Mouse (Mus musculus): Measurements from ENCODE around the gene Vapa. TPM values are rescaled to one million over a fixed set of nuclear protein-coding genes. Genes with fewer than 3 reads are reported as not detected.
"Not testable (repeated sequence)": the region's sequence is repeated elsewhere in the genome, so short reads cannot be mapped to it uniquely, and the experiment has no call there.

Vapa gene
- total RNA-seq, 1 experiment from 2014 or later, result 113 TPM

DNA sequence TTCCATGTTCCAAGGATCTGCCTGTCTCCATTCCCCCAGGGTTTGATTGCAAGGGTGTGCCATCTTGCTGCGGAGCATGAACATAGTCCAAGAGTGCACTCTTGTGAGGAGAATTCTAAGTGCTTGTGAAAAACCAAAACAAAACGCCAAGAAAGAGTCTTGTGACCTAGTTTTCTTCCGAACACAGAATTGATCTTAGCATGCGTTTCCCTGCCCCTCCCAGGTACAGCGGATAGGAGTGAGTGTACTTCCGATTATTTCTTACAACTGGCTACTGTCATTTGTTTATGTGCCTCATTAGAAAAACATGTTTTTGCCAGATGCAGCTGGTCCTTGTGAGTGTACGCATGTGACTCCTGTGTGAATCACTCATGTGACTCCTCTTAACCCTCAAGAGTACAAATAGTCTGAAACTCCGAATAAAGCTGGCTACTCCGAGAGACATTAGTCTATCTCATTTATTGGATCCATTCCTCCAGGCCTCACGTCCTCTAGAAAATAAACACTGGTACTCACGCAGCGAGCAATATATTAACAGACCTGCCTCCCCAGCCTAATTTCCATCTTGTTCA, 60.8 kb downstream of the Vapa start:
- no peak for ATAC-seq (replicated peaks in 1 of 2; ENCODE audit: insufficient read depth in 1 of 2, low FRiP score in 2 of 2, low TSS enrichment in 1 of 2, low read depth in 1 of 2, poor library complexity in 2 of 2, severe bottlenecking in 2 of 2)

DNA sequence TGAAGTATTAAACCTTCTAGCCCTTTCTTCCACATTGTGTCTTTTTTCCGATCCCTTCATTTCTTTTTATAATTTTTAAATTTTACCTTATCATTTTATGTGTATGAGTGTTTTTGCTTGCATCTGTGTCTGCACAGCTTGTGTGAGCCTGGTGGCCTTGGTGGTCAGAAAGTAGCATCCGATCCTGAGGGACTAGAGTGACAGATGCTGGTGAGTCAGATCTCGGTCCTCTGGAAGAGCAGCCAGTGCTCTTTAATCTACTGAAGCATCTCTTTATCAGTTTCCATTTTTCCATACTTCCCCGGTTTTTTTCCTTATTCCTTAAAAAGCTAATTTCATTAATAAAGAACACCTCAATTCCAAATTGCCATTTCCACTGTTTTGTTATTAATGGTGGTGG, 63.0 kb downstream of the Vapa start:
- ATAC-seq (replicated peaks in 1 of 2; ENCODE audit: insufficient read depth in 1 of 2, low FRiP score in 2 of 2, low TSS enrichment in 1 of 2, low read depth in 1 of 2, poor library complexity in 2 of 2, severe bottlenecking in 2 of 2), result no peak

DNA sequence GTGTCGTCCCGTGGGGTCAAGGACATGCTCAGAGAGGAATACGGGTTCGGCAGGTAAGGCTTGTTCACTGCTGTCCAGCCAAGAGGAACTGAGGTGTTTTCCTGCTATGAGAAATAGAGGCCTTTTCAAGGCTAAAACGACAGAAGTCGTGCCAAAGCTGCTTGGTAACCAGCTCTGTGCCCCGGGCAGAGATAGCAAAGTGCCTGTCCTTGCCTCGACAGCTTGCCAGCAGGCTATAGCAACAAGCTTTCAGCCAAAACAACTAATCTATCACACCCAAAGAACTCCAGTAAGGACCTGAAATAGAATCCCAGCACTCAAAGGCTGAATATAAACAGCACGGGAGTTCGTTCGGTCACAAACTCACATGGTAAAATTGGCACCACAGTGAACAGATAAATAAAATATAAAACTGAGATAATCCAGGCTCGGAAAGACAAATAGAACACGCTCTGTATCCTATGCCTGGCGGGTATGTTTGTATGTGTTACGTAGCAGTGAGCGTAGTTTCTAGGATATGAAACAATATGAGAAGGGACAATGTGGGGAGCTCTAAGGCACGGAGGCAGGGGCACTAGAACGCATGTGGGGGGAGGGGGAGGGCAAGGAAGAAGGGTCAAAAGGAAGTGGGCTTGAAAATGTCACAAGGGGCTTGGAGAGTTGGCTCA, 64.5 kb downstream of the Vapa start:
- ATAC-seq (replicated peaks in 1 of 2; ENCODE audit: insufficient read depth in 1 of 2, low FRiP score in 2 of 2, low TSS enrichment in 1 of 2, low read depth in 1 of 2, poor library complexity in 2 of 2, severe bottlenecking in 2 of 2), result no peak

DNA sequence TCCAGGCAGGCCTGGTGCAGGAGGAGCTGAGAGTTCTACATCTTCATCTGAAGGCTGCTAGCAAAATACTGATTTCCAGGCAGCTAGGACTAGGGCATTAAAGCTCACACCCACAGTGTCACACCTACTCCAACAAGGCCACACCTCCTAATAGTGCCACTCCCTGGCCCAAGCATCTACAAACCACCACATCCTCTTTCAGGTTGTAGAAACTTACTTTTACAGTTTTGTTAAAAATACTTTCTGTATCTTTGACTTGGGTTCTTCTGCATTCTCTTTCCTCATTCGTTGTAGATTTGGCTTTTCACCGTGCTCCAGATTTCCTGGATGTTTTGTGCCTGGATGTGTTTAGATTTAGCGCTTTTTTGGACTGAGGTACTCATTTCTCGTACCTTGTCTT, 67.1 kb downstream of the Vapa start:
- not testable (repeated sequence) for ATAC-seq (replicated peaks in 1 of 2; ENCODE audit: insufficient read depth in 1 of 2, low FRiP score in 2 of 2, low TSS enrichment in 1 of 2, low read depth in 1 of 2, poor library complexity in 2 of 2, severe bottlenecking in 2 of 2)

DNA sequence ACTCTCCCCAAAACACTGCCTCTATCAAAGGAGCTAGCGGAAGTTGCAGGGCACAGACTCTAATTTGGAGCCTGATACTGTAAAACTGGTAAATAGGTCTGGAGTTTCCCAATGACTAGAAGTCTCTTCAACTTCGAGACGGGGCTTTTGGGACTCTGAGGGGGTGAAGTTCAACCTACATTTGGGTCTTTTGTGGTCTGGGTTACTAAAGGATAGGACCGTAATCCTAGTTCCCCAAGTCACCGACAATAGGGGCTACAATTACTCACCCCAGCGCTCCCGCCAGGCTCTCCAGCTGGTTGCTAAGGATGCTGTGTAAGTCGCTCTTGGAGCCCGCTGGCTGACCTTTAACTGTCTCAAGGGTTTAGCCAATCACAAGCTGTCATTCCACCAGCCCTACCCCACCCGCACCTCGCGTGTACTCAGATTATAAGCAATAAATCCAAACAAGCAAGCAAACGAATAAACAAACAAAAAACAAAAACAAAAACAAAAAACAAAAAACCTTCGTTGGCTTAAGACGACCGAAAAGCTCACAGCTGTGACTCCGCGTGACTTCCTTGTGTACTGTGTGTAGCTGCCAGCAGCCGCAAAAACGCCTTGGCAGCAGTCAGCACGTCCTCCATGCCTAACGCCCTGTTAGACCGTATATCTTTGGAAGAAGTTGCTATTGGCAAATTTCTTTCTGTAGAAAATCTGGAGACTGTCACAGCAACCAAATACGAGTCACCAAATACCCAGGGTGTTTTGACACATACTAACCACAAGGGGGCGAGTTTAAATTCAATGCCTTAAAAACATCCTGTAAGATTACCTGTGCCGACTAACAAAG, 72.7 kb downstream of the Vapa start, which contains the start of gene Tmem232:
TSS of gene Tmem232 (minus strand) at position 342 of the 832 bp plus-strand sequence.
- ATAC-seq (replicated peaks in 1 of 2; ENCODE audit: insufficient read depth in 1 of 2, low FRiP score in 2 of 2, low TSS enrichment in 1 of 2, low read depth in 1 of 2, poor library complexity in 2 of 2, severe bottlenecking in 2 of 2), result peak; percentile 81 to 85

DNA sequence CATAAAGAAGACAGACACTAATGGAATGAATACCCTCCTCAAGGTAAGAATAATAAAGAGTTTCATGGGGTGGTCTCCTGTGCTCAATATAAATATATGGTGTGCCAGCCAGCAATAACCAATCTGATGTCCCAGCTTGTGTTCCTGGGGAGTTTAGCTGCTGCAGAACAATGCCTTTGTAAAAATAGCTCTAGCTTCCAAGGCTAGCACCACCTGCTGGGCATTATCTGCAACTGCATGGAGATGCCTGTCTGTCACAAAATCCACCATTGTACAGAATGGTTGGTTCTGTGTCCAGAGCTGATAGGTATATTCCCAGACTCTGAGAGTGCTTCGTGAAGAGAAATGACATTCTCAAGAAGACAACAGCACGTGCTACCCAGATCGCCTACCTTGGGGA, 77.2 kb downstream of the Vapa start:
- ATAC-seq (replicated peaks in 1 of 2; ENCODE audit: insufficient read depth in 1 of 2, low FRiP score in 2 of 2, low TSS enrichment in 1 of 2, low read depth in 1 of 2, poor library complexity in 2 of 2, severe bottlenecking in 2 of 2), result peak; percentile 51 to 59; a peak in 1 of 4 replicates

DNA sequence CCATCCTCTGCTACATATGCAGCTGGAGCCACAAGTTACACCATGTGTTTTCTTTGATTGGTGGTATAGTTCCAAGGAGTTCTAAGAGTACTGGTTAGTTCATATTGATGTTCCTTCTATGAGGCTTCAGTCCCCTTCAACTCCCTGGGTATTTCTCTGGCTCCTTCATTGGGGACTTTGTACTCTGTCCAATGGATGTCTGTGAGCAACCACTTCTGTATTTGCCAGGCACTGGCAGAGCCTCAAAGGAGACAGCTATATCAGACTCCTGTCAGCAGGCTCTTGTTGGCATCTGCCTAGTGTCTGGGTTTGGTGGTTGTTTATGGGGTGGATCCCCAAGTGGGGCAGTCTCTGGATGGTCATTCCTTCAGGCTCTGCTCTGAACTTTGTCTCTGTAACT, 81.0 kb downstream of the Vapa start:
- not testable (repeated sequence) for ATAC-seq (replicated peaks in 1 of 2; ENCODE audit: insufficient read depth in 1 of 2, low FRiP score in 2 of 2, low TSS enrichment in 1 of 2, low read depth in 1 of 2, poor library complexity in 2 of 2, severe bottlenecking in 2 of 2)

Other genes with a start within 250 kb of the Vapa start
- not detected in 2 replicates for gene Tmem232, start 72.8 kb downstream of the Vapa start, total RNA-seq (2017)
- gene Txndc2, start 28.6 kb upstream of the Vapa start, total RNA-seq (2017), result not detected in 2 replicates
- gene Rab31, start 159.2 kb upstream of the Vapa start, total RNA-seq (2017), result 67.1 and 73.0 TPM in 2 replicates
- 50.5 and 51.6 TPM in 2 replicates for gene Ppp4r1, start 169.0 kb upstream of the Vapa start, total RNA-seq (2017)